Mouse (Mus musculus) hindbrain, postnatal 0 days (tissue): ENCODE results near the gene Foxm1. TPM values are rescaled to one million over a fixed set of nuclear protein-coding genes. Genes with fewer than 3 reads are reported as not detected.

Source experiments
- ATAC-seq: fragments of 200-750 bp; cut with Nextera tagmentation; 2 replicates; pipeline ENCODE4 v1.8.0; 2017; ENCODE audit warnings: mild to moderate bottlenecking, moderate TSS enrichment, moderate library complexity
- DNase-seq: peaks from one replicate; pipeline ENCODE4 v3.0.0-alpha.2; 2015; ENCODE audit warnings: low spot score
- H3K27ac ChIP-seq: fragments of 300-500 bp; sonication (generic); 2 replicates; pipeline ENCODE4 v1.5.1; 2014; ENCODE audit warnings: mild to moderate bottlenecking
- H3K27me3 ChIP-seq: fragments of 300-500 bp; sonication (generic); 2 replicates; pipeline ENCODE4 v1.6.1; 2014; ENCODE audit warnings: low read length, mixed read lengths; ENCODE audit not compliant: insufficient read depth
- H3K36me3 ChIP-seq: fragments of 300-500 bp; sonication (generic); 2 replicates; pipeline ENCODE4 v1.6.1; 2014; ENCODE audit warnings: low read length, mixed read lengths; ENCODE audit not compliant: insufficient read depth
- H3K4me1 ChIP-seq: fragments of 300-500 bp; sonication (generic); 2 replicates; pipeline ENCODE4 v1.6.1; 2014; ENCODE audit warnings: antibody characterized with exemption, low read length, mixed read lengths; ENCODE audit not compliant: insufficient read depth
- H3K4me2 ChIP-seq: fragments of 300-500 bp; sonication (generic); 2 replicates; pipeline ENCODE4 v1.6.1; 2014; ENCODE audit warnings: low read depth, mild to moderate bottlenecking, low read length, moderate library complexity, mixed read lengths
- H3K4me3 ChIP-seq: fragments of 300-500 bp; sonication (generic); 2 replicates; pipeline ENCODE4 v1.5.1; 2014; ENCODE audit warnings: low read length
- H3K9ac ChIP-seq: fragments of 300-500 bp; sonication (generic); replicated peaks from 2 replicates; pipeline ENCODE4 v1.6.1; 2014; ENCODE audit warnings: mild to moderate bottlenecking, low read length, moderate library complexity, mixed read lengths
- H3K9me3 ChIP-seq: fragments of 300-500 bp; sonication (generic); 2 replicates; pipeline ENCODE4 v1.6.1; 2016; ENCODE audit warnings: low read length, mixed read lengths
- CTCF ChIP-seq: IDR thresholded peaks from 2 replicates; pipeline ENCODE4 v1.5.1; 2016; ENCODE audit warnings: antibody characterized with exemption, control low read depth, low read depth
- WGBS: fragments of 180-500 bp; shearing (Covaris S2); extraction: QIAGEN DNeasy Blood & Tissue Kit; methylation state at CpG from one replicate; pipeline ENCODE4 v1.1.7; 2014; 5-methylcytosine and 5-hydroxymethylcytosine counted together
- polyA plus RNA-seq: library from polyadenylated mRNA; unstranded; fragments of >200 nt; fragmentation: Nextera tagmentation; extraction: Ambion mirVana; gene quantifications from 2 replicates; pipeline ENCODE4 v1.2.1, GENCODE M21; 2015
- total RNA-seq: library from RNA; depleted of rRNA; stranded (reverse); fragments of >200 nt; gene quantifications from 2 replicates; pipeline ENCODE4 v1.2.3, GENCODE M21; 2014; rRNA removed

Gene Foxm1
- total and polyA plus RNA-seq, 2 experiments from 2014 or later, result 7.5 to 14.4 TPM

DNA sequence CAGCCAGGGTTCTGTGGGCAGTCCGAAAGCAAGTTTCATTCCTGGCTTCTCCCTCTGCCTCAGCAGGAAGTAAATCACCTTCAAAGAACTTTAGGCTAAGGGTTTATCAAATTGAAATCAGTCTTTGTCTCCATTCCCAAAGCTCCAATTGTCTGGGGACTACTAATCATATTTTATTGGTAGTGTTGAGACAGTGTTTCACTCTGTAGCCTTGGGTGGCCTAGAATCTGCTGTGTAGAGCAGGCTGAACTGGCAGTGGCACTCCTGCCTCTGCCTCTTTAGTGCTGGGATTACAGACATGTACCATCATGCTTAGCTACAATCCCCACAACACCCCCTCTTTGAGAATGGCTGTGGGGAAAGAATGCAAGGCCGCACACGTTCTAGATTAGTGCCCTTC is 58.7 kb downstream of the Foxm1 start:
- Histone ChIP-seq H3K9me3 (no peaks in the 10 kb centered on the region), H3K9ac (no peak overlapping the region), H3K4me2 (no peak overlapping the region), H3K4me1 (no peaks in the 10 kb centered on the region), H3K4me3 (no peak overlapping the region), H3K27me3 (no peaks in the 10 kb centered on the region), H3K36me3 (no peaks in the 10 kb centered on the region), H3K27ac (no peak overlapping the region)
- DNase-seq (no peak), ATAC-seq (no peak)
- no peak for TF ChIP-seq CTCF
- 86% methylated on average over 3 of the region's 3 CpGs for WGBS

DNA sequence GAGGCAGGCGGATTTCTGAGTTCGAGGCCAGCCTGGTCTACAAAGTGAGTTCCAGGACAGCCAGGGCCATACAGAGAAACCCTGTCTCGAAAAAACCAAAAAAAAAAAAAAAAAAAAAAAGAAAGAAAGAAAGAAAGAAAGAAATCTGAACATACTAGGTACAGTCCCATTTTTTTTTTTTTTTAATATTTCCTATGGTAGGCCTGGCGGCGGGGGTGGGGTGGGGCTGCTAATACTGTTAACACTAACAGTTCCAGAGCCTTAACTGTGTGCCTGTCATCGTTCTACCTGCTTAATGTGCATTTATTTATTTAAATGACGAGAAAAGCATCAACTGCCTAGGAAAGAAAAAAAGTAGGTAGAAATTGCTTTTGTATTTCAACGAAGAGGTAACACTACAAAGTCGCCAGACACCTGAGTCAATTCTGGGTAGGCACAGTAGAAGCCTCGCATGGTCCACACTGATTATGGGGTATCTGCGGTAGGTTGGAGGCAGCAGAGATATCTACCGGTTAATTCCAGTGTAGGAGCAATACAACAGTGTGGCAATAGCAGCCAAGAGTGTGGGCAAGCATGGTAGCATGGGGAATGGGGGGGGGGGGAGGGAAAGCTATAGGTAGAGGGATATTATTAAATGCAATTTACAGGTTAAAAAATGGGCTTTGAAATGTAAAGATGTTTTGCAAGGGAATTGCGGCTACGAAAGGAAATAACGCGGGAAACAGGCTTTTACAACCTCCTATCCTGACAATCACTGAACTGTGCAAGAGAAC is 60.9 kb downstream of the Foxm1 start:
- ATAC-seq, result peak; percentile 44
- DNase-seq, result peak; percentile 34

DNA sequence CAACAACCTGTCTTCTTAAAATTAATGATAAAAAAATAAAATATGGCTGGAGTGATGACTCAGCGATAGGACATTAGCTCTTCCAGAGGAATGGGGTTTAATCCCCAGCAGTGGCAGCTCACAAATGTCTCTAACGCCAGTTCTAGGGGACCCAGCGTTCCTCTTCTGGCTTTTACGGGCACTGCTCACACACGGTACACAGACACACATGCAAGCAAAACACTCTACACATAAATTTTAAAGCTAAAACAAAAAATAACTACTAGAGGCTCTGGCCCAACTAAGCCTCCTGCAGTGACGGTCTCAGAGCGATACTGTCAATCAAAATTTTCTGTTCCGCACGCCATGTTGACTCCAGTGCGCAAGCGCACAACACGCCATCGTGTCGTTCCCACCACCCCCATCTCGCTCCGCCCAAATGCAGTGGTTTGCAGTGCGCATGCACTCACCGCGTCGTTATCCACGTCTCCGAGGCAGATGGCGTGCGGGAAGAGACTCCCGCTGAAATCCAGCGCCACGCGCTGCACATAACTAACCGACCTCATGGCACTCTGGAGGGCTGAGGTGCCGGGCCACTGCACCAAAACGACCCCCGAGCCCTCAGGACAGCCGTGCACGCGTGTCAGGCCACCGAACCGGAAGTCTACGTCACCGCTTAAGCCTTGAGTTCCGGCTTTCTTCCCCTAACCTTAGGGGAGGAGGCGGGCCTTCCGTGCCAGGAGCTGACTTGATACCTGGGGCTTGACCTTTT is 61.7 kb downstream of the Foxm1 start, which contains the start of gene Itfg2:
TSS of gene Itfg2 (minus strand) at position 663 of the 751 bp plus-strand sequence.
- Histone ChIP-seq H3K9me3 (no peaks in the 10 kb centered on the region), H3K4me2 (peak within 1 kb of the TSS; percentile 71), H3K36me3 (no peaks in the 10 kb centered on the region), H3K4me3 (peak within 1 kb of the TSS; percentile 45), H3K27ac (peak within 1 kb of the TSS; percentile 97), H3K9ac (peak within 1 kb of the TSS; percentile 61), H3K27me3 (no peaks in the 10 kb centered on the region), H3K4me1 (no peaks in the 10 kb centered on the region)
- peak; percentile 97 for ATAC-seq
- WGBS, result under 1% methylated on average over 42 of the region's 42 CpGs
- peak; percentile 99 for DNase-seq
- peak; percentile 10; the same call in 1 of the 2 replicates for TF ChIP-seq CTCF

More for the DNA sequence above, 60.9 kb downstream of the Foxm1 start:
- H3K4me1 ChIP-seq, result no peaks in the 10 kb centered on the region
- no peaks in the 10 kb centered on the region for H3K27me3 ChIP-seq
- 45% methylated on average over 15 of the region's 16 CpGs for WGBS
- H3K4me2 ChIP-seq, result peak overlapping the region; percentile 71
- peak overlapping the region; percentile 97 for H3K27ac ChIP-seq
- peak overlapping the region; percentile 61 for H3K9ac ChIP-seq
- no peak for TF ChIP-seq CTCF
- H3K4me3 ChIP-seq, result peak overlapping the region; percentile 45
- no peaks in the 10 kb centered on the region for H3K36me3 ChIP-seq
- no peaks in the 10 kb centered on the region for H3K9me3 ChIP-seq

DNA sequence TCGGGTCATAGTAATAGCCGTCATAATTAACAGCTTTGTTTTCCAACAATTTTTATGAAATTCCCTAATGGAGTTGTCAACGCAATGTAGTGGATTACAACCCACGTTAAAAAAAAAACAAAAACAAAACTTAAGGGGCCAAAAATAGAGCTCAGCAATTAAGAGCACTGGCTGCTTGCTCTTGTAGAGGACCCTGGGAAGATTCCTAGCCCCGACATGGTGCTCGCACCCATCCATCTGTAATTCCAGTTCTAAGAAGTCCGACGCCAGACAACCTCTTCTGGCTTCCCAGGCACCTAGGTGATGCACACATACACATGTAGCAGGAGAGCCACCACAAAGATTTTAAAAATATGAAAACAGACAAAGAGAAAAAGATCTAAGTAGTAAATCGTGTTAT is 62.3 kb downstream of the Foxm1 start:
- H3K9ac ChIP-seq, result peak overlapping the region; percentile 61
- no peaks in the 10 kb centered on the region for H3K27me3 ChIP-seq
- H3K27ac ChIP-seq, result peak overlapping the region; percentile 97
- no peak for ATAC-seq
- DNase-seq, result no peak
- TF ChIP-seq CTCF, result no peak
- peak overlapping the region; percentile 45 for H3K4me3 ChIP-seq
- WGBS, result 21% methylated on average over 9 of the region's 9 CpGs
- H3K4me2 ChIP-seq, result peak overlapping the region; percentile 71
- peaks cover 4% of the 10 kb centered on the region; the same call in 1 of the 2 replicates for H3K36me3 ChIP-seq
- no peaks in the 10 kb centered on the region for H3K4me1 ChIP-seq
- H3K9me3 ChIP-seq, result no peaks in the 10 kb centered on the region

Other genes with a start within 250 kb of the Foxm1 start
- 177 and 266 TPM in 2 replicates for gene Tspan9, start 219.4 kb upstream of the Foxm1 start, total RNA-seq
- gene Tspan9, start 219.4 kb upstream of the Foxm1 start, polyA plus RNA-seq, result 70.1 and 73.8 TPM in 2 replicates
- 0.84 and 0.97 TPM in 2 replicates for gene Tead4, start 62.1 kb upstream of the Foxm1 start, total RNA-seq
- gene Tead4, start 62.1 kb upstream of the Foxm1 start, polyA plus RNA-seq, result 0.45 and 0.77 TPM in 2 replicates
- 12.8 and 16.4 TPM in 2 replicates for gene Tulp3, start 7.1 kb upstream of the Foxm1 start, total RNA-seq
- gene Tulp3, start 7.1 kb upstream of the Foxm1 start, polyA plus RNA-seq, result 15.8 and 17.5 TPM in 2 replicates
- 22.8 and 23.1 TPM in 2 replicates for gene Rhno1, start 56 bp upstream of the Foxm1 start, total RNA-seq
- 53.9 and 55.2 TPM in 2 replicates for gene Rhno1, start 56 bp upstream of the Foxm1 start, polyA plus RNA-seq
- gene Tex52, start 12.5 kb downstream of the Foxm1 start, total RNA-seq, result 1.4 TPM in 1 of 2 replicates, not detected in the other
- gene Tex52, start 12.5 kb downstream of the Foxm1 start, polyA plus RNA-seq, result 0.20 and 0.25 TPM in 2 replicates
- gene Gm44596, start 12.5 kb downstream of the Foxm1 start, total RNA-seq, result not detected in 2 replicates
- not detected in 2 replicates for gene Gm44596, start 12.5 kb downstream of the Foxm1 start, polyA plus RNA-seq
- gene Nrip2, start 36.3 kb downstream of the Foxm1 start, total RNA-seq, result 8.4 and 13.5 TPM in 2 replicates
- gene Nrip2, start 36.3 kb downstream of the Foxm1 start, polyA plus RNA-seq, result 9.8 and 10.8 TPM in 2 replicates
- gene Itfg2, start 62.0 kb downstream of the Foxm1 start, total RNA-seq, result 33.7 and 80.8 TPM in 2 replicates
- 34.0 and 34.1 TPM in 2 replicates for gene Itfg2, start 62.0 kb downstream of the Foxm1 start, polyA plus RNA-seq
- 161 and 164 TPM in 2 replicates for gene Fkbp4, start 75.7 kb downstream of the Foxm1 start, total RNA-seq
- 238 and 246 TPM in 2 replicates for gene Fkbp4, start 75.7 kb downstream of the Foxm1 start, polyA plus RNA-seq
- gene Pzp, start 163.8 kb downstream of the Foxm1 start, total RNA-seq, result 0.14 TPM in 1 of 2 replicates, not detected in the other
- 0.03 and 0.18 TPM in 2 replicates for gene Pzp, start 163.8 kb downstream of the Foxm1 start, polyA plus RNA-seq
- gene A2ml1, start 218.6 kb downstream of the Foxm1 start, total RNA-seq, result 0.79 and 1.6 TPM in 2 replicates
- 13.2 and 13.8 TPM in 2 replicates for gene A2ml1, start 218.6 kb downstream of the Foxm1 start, polyA plus RNA-seq